Mouse (Mus musculus) thymus, adult 18-20 months (tissue): ENCODE measurements around the gene Fchsd2.

Experiments used
- DNase-seq, 2 experiments: peaks; one replicate each; pipeline ENCODE4 v3.0.0; 2022; ENCODE audit warnings: mixed read lengths in 2 of 2

The Fchsd2 gene

GRCm38 (mm10) chr7:101210826-101211225 lies 118.2 kb downstream of the Fchsd2 start:
- DNase-seq: no peak

GRCm38 (mm10) chr7:101213515-101214263 lies 121.0 kb downstream of the Fchsd2 start:
- DNase-seq: no peak

DNA sequence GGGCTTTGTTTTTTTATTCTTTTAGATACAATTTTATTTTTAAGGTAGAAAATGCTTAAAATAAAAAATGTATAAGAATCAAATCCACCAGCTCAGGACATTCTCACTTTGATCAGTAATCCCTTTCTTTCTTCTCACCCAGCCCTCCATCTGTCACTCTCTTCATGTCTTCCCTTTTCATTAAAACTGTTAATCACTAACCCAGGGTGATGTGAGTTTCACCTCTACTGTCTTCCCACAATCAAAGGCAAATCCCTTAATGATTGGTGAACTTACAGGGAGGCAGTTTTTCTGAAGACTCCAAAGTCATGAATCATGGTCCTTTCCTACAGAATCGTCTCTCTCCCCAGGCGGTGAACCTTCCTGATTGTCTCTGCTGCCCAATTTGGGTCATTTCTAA lies 124.1 kb downstream of the Fchsd2 start:
- DNase-seq: no peak

DNA sequence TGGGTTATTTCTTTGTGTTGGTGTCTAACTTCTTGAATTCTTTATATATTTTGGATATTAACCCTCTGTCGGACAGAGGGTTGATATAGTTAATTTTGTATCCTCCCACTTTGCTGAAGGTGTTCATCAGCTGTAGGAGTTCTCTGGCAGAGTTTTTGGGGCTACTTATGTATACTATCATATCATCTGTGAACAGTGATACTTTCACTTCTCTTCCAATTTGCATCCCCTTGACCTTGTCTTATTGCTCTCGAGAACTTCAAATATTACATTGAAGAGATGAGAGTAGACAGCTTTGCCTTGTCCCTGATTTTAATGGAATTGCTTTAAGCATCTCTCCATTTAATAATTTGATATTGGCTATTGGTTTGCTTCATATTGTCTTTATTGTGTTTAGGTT lies 130.8 kb downstream of the Fchsd2 start:
- no peak for DNase-seq

GRCm38 (mm10) chr7:101229336-101229735 lies 136.7 kb downstream of the Fchsd2 start:
- no peak for DNase-seq

DNA sequence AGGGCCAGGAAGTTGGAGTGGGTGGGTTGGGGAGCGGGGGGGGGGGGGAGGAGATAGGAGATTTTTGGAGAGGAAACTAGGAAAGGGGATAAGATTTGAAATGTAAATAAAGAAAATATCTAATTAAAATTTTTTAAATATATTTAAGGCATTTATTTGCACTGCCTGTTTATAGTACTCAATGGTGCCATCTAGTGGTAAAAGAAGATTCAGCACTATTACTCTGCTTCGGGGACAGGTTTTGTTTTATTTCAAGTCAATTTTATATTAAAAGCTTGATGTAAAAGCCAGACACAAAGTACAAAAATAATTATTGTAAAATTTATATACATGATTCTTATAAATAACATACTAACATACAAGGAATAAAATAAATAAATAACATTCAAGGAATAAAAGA lies 138.8 kb downstream of the Fchsd2 start:
- DNase-seq: no peak

- no peak for DNase-seq
Measured at GRCm38 (mm10) chr7:101232716-101233115, 140.1 kb downstream of the Fchsd2 start.

- no peak for DNase-seq
Measured at GRCm38 (mm10) chr7:101236712-101237473, 144.2 kb downstream of the Fchsd2 start.

DNA sequence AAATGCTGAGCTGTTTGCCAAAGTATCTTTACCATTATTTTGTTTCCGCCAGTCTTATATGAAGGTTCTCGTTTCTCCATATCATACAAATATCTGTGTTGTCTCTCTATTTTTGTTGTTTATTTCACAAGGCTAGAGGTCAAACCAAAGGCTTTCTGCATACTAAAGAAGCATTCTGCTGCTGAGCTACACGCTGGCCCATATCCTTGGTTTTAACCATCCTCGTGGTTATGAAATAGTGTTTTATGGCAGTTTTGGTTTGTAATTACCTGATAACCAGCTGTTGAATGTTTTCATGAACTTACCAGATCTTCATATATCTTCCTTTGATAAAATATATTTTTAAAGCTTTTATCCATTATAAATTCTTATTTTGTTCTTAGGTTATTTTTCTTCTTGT lies 156.1 kb downstream of the Fchsd2 start:
- DNase-seq: no peak

GRCm38 (mm10) chr7:101249173-101249572 lies 156.5 kb downstream of the Fchsd2 start:
- no peak for DNase-seq

GRCm38 (mm10) chr7:101253071-101253470 lies 160.4 kb downstream of the Fchsd2 start:
- no peak for DNase-seq

GRCm38 (mm10) chr7:101258482-101258881 lies 165.8 kb downstream of the Fchsd2 start:
- DNase-seq: no peak

DNA sequence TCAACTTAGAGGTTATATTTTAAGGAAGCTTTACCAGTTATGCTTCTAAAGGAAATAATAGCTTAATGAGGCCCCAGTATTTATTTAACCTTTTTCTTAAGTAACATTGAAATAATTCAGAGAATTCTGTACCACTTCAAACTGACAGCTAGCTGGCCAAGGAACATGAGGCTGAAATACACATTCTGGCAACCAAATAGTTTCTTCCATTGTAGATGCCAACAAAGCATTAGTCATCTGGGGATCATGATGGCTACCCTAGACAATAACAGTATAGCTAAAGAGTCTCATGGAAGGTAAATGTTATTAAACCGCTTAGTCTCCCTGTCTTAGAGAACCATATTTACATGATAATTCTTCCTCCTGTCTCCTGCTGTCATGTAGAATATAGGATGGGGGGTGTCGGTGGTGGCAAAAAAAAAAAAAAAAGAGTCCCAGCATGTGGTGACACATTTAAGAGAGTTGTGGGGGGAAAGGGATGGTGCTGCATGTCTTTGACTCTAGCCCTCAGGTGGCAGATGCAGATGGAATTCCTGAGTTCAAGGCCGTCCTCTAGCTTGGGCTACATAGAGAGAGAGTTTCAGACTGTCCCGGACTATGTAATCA lies 169.4 kb downstream of the Fchsd2 start:
- DNase-seq: no peak

DNA sequence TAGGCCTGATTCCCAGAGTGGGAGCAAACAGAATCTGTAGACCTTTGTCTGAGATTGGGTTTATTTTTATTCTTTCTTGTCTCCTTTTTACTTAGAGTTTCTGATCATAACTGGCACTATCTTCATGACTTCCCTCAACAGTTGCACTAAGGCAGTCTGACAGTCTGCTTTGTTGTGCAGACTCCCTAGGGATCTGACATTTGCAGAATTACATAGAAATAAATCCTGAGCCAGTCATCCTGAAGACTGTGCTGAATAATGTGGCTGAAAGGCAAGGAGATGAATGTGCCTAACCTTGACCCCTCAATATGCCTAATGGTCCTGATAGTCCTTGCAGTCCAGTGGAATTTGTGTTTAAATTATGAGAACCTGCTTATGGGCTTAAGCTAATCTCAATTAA lies 170.8 kb downstream of the Fchsd2 start:
- no peak for DNase-seq

DNA sequence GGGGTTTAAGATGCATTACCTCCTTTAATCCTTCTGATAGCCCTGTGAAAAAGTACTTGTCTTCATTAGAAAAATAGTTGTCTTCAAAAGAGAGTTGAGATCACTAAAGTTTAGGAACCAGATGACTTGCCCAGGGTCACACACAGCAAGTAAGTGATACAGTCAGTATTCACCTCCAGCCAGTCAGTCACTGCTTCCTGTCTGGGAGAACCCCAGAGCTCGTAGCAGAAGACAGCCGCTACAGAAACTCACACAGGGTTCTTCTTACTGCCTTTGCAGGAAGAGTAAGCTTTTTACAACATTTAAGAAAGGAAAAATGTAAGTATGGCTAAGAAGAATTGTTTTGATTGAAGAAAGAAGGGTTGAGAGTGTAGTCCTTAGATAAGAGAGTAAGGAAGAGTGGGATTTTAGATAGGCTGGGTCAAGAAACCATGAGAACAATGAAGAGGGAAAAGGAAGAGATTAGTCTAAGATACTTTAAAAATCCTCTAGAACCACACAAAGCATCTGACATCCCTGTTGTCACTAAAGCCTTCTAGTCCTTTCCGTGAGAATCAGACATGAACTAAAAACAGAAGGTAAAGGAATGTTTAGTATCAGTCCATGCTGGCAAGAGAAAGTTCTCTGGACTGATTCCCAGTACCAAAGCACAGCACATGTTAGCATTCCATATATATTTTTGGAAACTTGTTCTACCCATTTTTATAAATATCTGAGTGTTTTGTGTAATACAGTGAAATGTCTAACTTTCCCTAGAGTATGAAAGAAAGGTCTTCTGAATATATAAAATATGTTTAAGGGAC lies 175.0 kb downstream of the Fchsd2 start:
- DNase-seq: no peak

- no peak for DNase-seq
Measured at GRCm38 (mm10) chr7:101271602-101272001, 178.9 kb downstream of the Fchsd2 start.

DNA sequence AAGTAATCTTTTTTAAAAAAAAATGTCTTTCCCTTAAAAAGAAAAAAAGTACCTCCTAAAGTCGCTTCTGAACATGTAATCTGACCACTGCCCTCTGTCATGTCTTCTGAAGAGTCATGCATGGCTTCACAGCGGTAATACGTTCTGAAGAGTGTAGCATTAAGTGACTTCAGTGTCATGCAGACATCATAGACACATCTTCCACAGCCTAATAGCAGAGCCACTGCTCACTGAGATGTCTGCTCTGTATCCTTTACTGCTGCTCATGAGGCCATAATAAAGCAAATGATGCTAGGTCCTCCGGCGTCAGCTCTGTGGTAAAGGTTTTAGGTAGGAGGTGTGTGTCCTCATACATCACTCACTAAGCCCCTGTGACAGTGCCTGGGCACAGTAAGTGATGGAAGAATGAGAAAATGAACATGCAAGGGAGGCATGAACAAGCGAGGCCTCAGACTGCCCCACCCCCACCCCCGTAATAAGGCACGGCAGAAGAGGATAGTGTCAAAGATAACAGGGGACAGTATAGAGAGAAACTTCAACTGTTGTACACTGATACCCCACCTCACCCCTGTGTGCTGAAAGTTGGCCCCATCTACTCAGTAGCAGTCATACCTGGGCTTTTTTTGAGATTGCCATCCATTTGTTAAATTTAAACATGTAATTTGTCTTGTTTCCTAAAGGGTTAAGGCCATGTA lies 179.9 kb downstream of the Fchsd2 start:
- no peak for DNase-seq

GRCm38 (mm10) chr7:101282721-101283120 lies 190.1 kb downstream of the Fchsd2 start:
- DNase-seq: no peak

- no peak for DNase-seq
Measured at GRCm38 (mm10) chr7:101284504-101284903, 191.8 kb downstream of the Fchsd2 start.

GRCm38 (mm10) chr7:101286891-101287290 lies 194.2 kb downstream of the Fchsd2 start:
- no peak for DNase-seq

GRCm38 (mm10) chr7:101287820-101288219 lies 195.2 kb downstream of the Fchsd2 start:
- DNase-seq: no peak

DNA sequence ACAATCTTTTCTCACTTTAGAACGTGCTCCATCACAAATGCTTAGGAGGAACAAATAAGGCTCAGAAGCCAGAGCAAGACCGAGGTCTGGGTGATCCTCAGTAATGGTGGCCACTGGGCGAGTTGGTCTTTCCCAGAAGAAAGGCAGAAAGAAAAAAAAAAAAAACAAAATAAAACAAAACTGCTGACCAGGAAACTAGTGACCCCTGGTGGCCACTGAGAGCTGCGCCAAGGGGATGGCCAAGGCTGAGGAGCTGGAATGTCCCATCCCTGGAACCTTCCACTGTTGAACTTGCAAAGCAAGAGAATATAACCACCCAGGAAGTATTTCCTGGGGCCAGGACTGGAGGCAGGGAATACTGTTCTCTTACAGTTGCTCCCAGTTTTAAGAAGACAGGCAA lies 195.8 kb downstream of the Fchsd2 start:
- DNase-seq: no peak
